In the genomic region with DNA sequence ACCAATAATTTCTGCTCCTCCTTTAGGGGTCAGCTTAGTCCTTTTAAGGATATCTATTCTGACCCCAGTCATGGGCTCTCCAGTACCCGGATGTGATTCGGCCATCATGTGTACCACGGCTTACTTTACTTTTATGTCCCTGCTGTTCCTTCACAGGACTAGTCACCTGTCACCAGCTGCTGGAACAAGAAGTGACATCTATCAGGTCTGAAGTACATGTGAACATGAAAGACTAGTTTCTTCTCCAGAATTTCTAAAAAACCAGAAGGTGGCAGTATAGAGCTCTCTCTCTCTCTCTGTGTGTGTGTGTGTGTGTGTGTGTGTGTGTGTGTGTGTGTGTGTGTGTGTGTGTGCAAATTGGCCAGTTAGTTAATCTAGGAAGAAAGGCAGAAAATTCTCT, we compare ENCODE assay signal across 17 mouse cellular contexts. TPM values are rescaled to one million over a fixed set of nuclear protein-coding genes. Genes with fewer than 3 reads are reported as not detected.
A peak's percentile ranks its signal among the peaks of the same experiment; 100 is the strongest.
DNase-seq lines count a peak whose midpoint lies in the region; ATAC-seq and TF ChIP-seq lines count a peak whose summit lies in the region.
"Had no signal": no experiment of that assay in that cellular context is flagged by ENCODE, and none has a peak within 500 bp of the region (broad histone marks: within the 10 kb centered on the region; RNA-seq: fewer than 3 reads in every experiment).

No protein-coding gene starts in this region.

- H3K9ac ChIP-seq in liver, adult 2 months (ENCODE audit: low read depth, low read length): peak overlapping the region; percentile 76
- no peak overlapping the region for H3K9ac ChIP-seq in CH12.LX (ENCODE audit: insufficient read depth, low read depth)
- H3K9ac ChIP-seq in intestine, postnatal 0 days (ENCODE audit: low read depth, low read length): no peak overlapping the region
- H3K9ac ChIP-seq: hindbrain, embryonic 15.5 days; lung, embryonic 15.5 days had no signal

- peak overlapping the region; percentile 31 for H3K27ac ChIP-seq in gastrocnemius, adult 2 months
- H3K27ac ChIP-seq in liver, adult 2 months (replicated peaks; ENCODE audit: insufficient read depth, low read depth, low read length): peak overlapping the region; percentile 98
- H3K27ac ChIP-seq in CH12.LX (ENCODE audit: insufficient read depth, low read depth): no peak overlapping the region
- H3K27ac ChIP-seq in intestine, postnatal 0 days (ENCODE audit: low read depth, low read length): no peak overlapping the region
- H3K27ac ChIP-seq: hindbrain, embryonic 15.5 days; lung, embryonic 15.5 days had no signal

- no peak for DNase-seq in gastrocnemius, adult 2 months
- no peak for DNase-seq in gastrocnemius, postnatal 10 days
- DNase-seq in liver, adult 2 months (ENCODE audit: extremely low read depth, low read depth, low spot score): peak; percentile 86
- DNase-seq in liver (no peak), CH12.LX (ENCODE audit: extremely low read depth) (peak; percentile 61)
- DNase-seq in right cerebral cortex, adult 18-20 months: no peak
- DNase-seq in left cerebral cortex, adult 18-20 months (ENCODE audit: low spot score in 2 of 2): no peak
- DNase-seq: adrenal gland, postnatal 36 days; cerebellum, postnatal 25 days; heart, adult 11 months; thymus, postnatal 14 days had no signal

- dilution Hi-C loops in CH12.LX (cut with MboI; ENCODE audit: extremely low pct_ligation_motif_present, extremely low pct_unique_long_range_greater_than_20kb, low sequenced_read_pairs): no loop called here

- H3K4me1 ChIP-seq in liver, adult 2 months (ENCODE audit: control insufficient read depth, insufficient read depth, low read length): peaks cover 43% of the 10 kb centered on the region
- no peaks in the 10 kb centered on the region for H3K4me1 ChIP-seq in CH12.LX (ENCODE audit: control insufficient read depth in 1 of 2, insufficient read depth in 2 of 2)
- H3K4me1 ChIP-seq in intestine, postnatal 0 days (replicated peaks; ENCODE audit: control insufficient read depth, insufficient read depth, low read length): peaks cover 2% of the 10 kb centered on the region; the same call in 1 of the 2 replicates

- in situ Hi-C loops in CH12.LX (cut with MboI; ENCODE audit: low pct_ligation_motif_present, low pct_unique_long_range_greater_than_20kb, low sequenced_read_pairs): no loop called here

- TF ChIP-seq RAD21 in CH12.LX (IDR thresholded peaks at IDR 0.05; ENCODE audit: low read depth, low read length): peak; percentile 53

- peak; percentile 45; the same call in 1 of the 2 replicates for TF ChIP-seq CTCF in gastrocnemius, adult 2 months (IDR thresholded peaks at IDR 0.05)
- 0 out of 2 replicates have a peak, but pooled peaks have one; percentile 9 for TF ChIP-seq CTCF in liver, adult 2 months (IDR thresholded peaks at IDR 0.05; ENCODE audit: low read depth, low read length)
- TF ChIP-seq CTCF in CH12.LX (conservative IDR thresholded peaks at IDR 0.05 in 1 of 2, IDR thresholded peaks at IDR 0.05 in 1 of 2; ENCODE audit: low read depth in 2 of 2, low read length in 2 of 2): peak; percentile 11 to 83; a peak in 3 of 4 replicates
- TF ChIP-seq CTCF in intestine, postnatal 0 days (IDR thresholded peaks at IDR 0.05; ENCODE audit: low read depth): peak; percentile 72

- peaks cover 4% of the 10 kb centered on the region; the same call in 1 of the 2 replicates for H3K79me2 ChIP-seq in liver, adult 2 months (ENCODE audit: control insufficient read depth, insufficient read depth, low read length)
- no peaks in the 10 kb centered on the region for H3K79me2 ChIP-seq in CH12.LX (replicated peaks; ENCODE audit: control insufficient read depth, extremely low read depth, insufficient read depth, poor library complexity, severe bottlenecking)

- intact Hi-C loops in gastrocnemius, adult 2 months (cut with DNase I): loop anchor here (2.0 to 5.0 kb wide), 2 partner anchors 37 to 70 kb away; no protein-coding TSS in a partner anchor

- H3K36me3 ChIP-seq in liver, adult 2 months (ENCODE audit: control insufficient read depth, insufficient read depth, low read length): peaks cover 15% of the 10 kb centered on the region
- H3K36me3 ChIP-seq in CH12.LX (replicated peaks in 1 of 2; ENCODE audit: control insufficient read depth in 1 of 2, insufficient read depth in 1 of 2, low read length in 1 of 2): no peaks in the 10 kb centered on the region
- no peaks in the 10 kb centered on the region for H3K36me3 ChIP-seq in intestine, postnatal 0 days (ENCODE audit: control insufficient read depth, insufficient read depth)
- H3K36me3 ChIP-seq: hindbrain, embryonic 15.5 days; lung, embryonic 15.5 days had no signal

- TF ChIP-seq EP300 in CH12.LX (IDR thresholded peaks at IDR 0.05; ENCODE audit: low read length): no peak

- TF ChIP-seq POLR2A in liver, adult 2 months (IDR thresholded peaks at IDR 0.05; ENCODE audit: extremely low read depth, insufficient read depth, low read length): no peak
- no peak for TF ChIP-seq POLR2A in CH12.LX (IDR thresholded peaks at IDR 0.05; ENCODE audit: low read depth, low read length)

- ATAC-seq in intestine, postnatal 0 days: no peak

- WGBS in liver, adult 2 months: 55% methylated on average over 3 of the region's 3 CpGs
- WGBS in intestine, postnatal 0 days: 85% methylated on average over 3 of the region's 3 CpGs

- no peaks in the 10 kb centered on the region for H3K9me3 ChIP-seq in CH12.LX (replicated peaks; ENCODE audit: low read length)
- no peaks in the 10 kb centered on the region for H3K9me3 ChIP-seq in intestine, postnatal 0 days (ENCODE audit: control insufficient read depth)
- H3K9me3 ChIP-seq: hindbrain, embryonic 15.5 days; lung, embryonic 15.5 days had no signal

- no peaks in the 10 kb centered on the region for H3K27me3 ChIP-seq in liver, adult 2 months (ENCODE audit: control insufficient read depth, insufficient read depth, low read length)
- no peaks in the 10 kb centered on the region for H3K27me3 ChIP-seq in CH12.LX (replicated peaks)
- no peaks in the 10 kb centered on the region for H3K27me3 ChIP-seq in intestine, postnatal 0 days (replicated peaks; ENCODE audit: control insufficient read depth, insufficient read depth, low read length)
- H3K27me3 ChIP-seq: hindbrain, embryonic 15.5 days; lung, embryonic 15.5 days had no signal

- H3K4me2 ChIP-seq in CH12.LX (ENCODE audit: insufficient read depth, low read depth, poor library complexity, severe bottlenecking): no peak overlapping the region
- no peak overlapping the region for H3K4me2 ChIP-seq in intestine, postnatal 0 days (replicated peaks; ENCODE audit: low read depth)
- H3K4me2 ChIP-seq: hindbrain, embryonic 15.5 days; lung, embryonic 15.5 days had no signal

- no peak overlapping the region for H3K4me3 ChIP-seq in gastrocnemius, adult 2 months
- H3K4me3 ChIP-seq in liver, adult 2 months (ENCODE audit: insufficient read depth, low read depth, low read length): peak overlapping the region; percentile 6; the same call in 1 of the 2 replicates
- no peak overlapping the region for H3K4me3 ChIP-seq in CH12.LX (replicated peaks in 1 of 3; ENCODE audit: low read depth in 2 of 3, low read length in 2 of 3, poor library complexity in 1 of 3)
- no peak overlapping the region for H3K4me3 ChIP-seq in intestine, postnatal 0 days (ENCODE audit: low read depth, low read length)
- H3K4me3 ChIP-seq: hindbrain, embryonic 15.5 days; lung, embryonic 15.5 days had no signal

TF ChIP-seq in CH12.LX, 34 proteins besides CTCF, POLR2A, EP300 and RAD21:
- TF ChIP-seq MAFK (IDR thresholded peaks at IDR 0.05; ENCODE audit: insufficient replicate concordance, low read length): no peak
- peak; percentile 79 for TF ChIP-seq SMC3 (IDR thresholded peaks at IDR 0.05; ENCODE audit: low read depth, low read length)
- no peak for TF ChIP-seq E2F4 (IDR thresholded peaks at IDR 0.05; ENCODE audit: insufficient replicate concordance, low read depth, low read length)
- no peak for TF ChIP-seq RCOR1 (conservative IDR thresholded peaks at IDR 0.05; ENCODE audit: low read depth, low read length)
- no peak for TF ChIP-seq MAZ (IDR thresholded peaks at IDR 0.05; ENCODE audit: low read depth, low read length)
- TF ChIP-seq CHD1 (IDR thresholded peaks at IDR 0.05; ENCODE audit: low read depth, low read length): no peak
- no peak for TF ChIP-seq ETS1 (conservative IDR thresholded peaks at IDR 0.05; ENCODE audit: low read depth, low read length)

RNA-seq across cellular contexts. Expression of gene Adh1, which starts 20.4 kb away (rescaled TPM):
- 10 to 100 TPM; 19.3 to 27.8 TPM for total RNA-seq in gastrocnemius, adult 2 months (2021)
- 10 to 100 TPM; 24.6 to 58.4 TPM for total RNA-seq in gastrocnemius, postnatal 10 days (2021)
- total RNA-seq in liver, adult 2 months (2014; rRNA removed): 2,711 and 3,373 TPM in 2 replicates
- polyA plus RNA-seq in liver, adult 2 months (2012; rRNA removed): 3,177 and 3,191 TPM in 2 replicates
- total RNA-seq in CH12.LX (2012; rRNA removed): 0.13 TPM in 1 of 2 replicates, not detected in the other
- not detected in 2 replicates for total RNA-seq in CH12.LX (2014; rRNA removed)
- polyA plus RNA-seq in CH12.LX (2012; ENCODE audit: insufficient read length, low read depth): not detected in 2 replicates
- polyA plus RNA-seq in intestine, postnatal 0 days (2015; fragmentation: Nextera tagmentation; extraction: Ambion mirVana): 101 and 113 TPM in 2 replicates
- under 1 TPM; 0.60 to 0.96 TPM for total RNA-seq in left cerebral cortex, adult 18-20 months (2021)

RNA-seq across cellular contexts. Expression of gene Adh7, which starts 22.9 kb away (rescaled TPM):
- under 1 TPM; 0.48 to 0.53 TPM for total RNA-seq in gastrocnemius, adult 2 months (2021)
- total RNA-seq in gastrocnemius, postnatal 10 days (2021): under 1 TPM; 0.20 to 0.28 TPM
- 1.2 and 1.5 TPM in 2 replicates for total RNA-seq in liver, adult 2 months (2014; rRNA removed)
- polyA plus RNA-seq in liver, adult 2 months (2012; rRNA removed): 0.40 and 1.7 TPM in 2 replicates
- not detected in 2 replicates for total RNA-seq in CH12.LX (2012; rRNA removed)
- total RNA-seq in CH12.LX (2014; rRNA removed): not detected in 2 replicates
- not detected in 2 replicates for polyA plus RNA-seq in CH12.LX (2012; ENCODE audit: insufficient read length, low read depth)
- polyA plus RNA-seq in intestine, postnatal 0 days (2015; fragmentation: Nextera tagmentation; extraction: Ambion mirVana): 0.31 and 0.64 TPM in 2 replicates
- total RNA-seq in left cerebral cortex, adult 18-20 months (2021): not detected

RNA-seq across cellular contexts. Expression of gene 4930579F01Rik, which starts 46.8 kb away (rescaled TPM):
- total RNA-seq in gastrocnemius, adult 2 months (2021): not detected
- not detected for total RNA-seq in gastrocnemius, postnatal 10 days (2021)
- total RNA-seq in liver, adult 2 months (2014; rRNA removed): not detected in 2 replicates
- not detected in 2 replicates for polyA plus RNA-seq in liver, adult 2 months (2012; rRNA removed)
- not detected in 2 replicates for total RNA-seq in CH12.LX (2012; rRNA removed)
- total RNA-seq in CH12.LX (2014; rRNA removed): not detected in 2 replicates
- not detected in 2 replicates for polyA plus RNA-seq in CH12.LX (2012; ENCODE audit: insufficient read length, low read depth)
- 0.09 and 0.10 TPM in 2 replicates for polyA plus RNA-seq in intestine, postnatal 0 days (2015; fragmentation: Nextera tagmentation; extraction: Ambion mirVana)
- total RNA-seq in left cerebral cortex, adult 18-20 months (2021): not detected
- total RNA-seq: adrenal gland, postnatal 36 days; ES-E14; left cerebral cortex, postnatal 14 days had no signal
- polyA plus RNA-seq: neural tube, embryonic 11.5 days had no signal

Comparison
In these comparisons a context has a peak if more than half of its experiments do, and no peak if none do; other contexts are left out.
1. DNase-seq: peak in liver, adult 2 months (single experiment) and CH12.LX (single experiment); none in gastrocnemius, adult 2 months (single experiment), gastrocnemius, postnatal 10 days (single experiment), liver (single experiment), right cerebral cortex, adult 18-20 months (single experiment) and left cerebral cortex, adult 18-20 months (0 of 2).
2. H3K27ac ChIP-seq: peak in gastrocnemius, adult 2 months (single experiment) and liver, adult 2 months (single experiment); none in CH12.LX (single experiment) and intestine, postnatal 0 days (single experiment).
3. CTCF ChIP-seq: peak in every context shown above with its lines; median percentile 72 in intestine, postnatal 0 days; 47 in CH12.LX; 45 in gastrocnemius, adult 2 months; 9 in liver, adult 2 months.
4. RNA of gene Adh1, which starts 20.4 kb away (total RNA-seq): 2,711 to 3,373 TPM in liver, adult 2 months; 24.6 to 58.4 TPM in gastrocnemius, postnatal 10 days, 19.3 to 27.8 TPM in gastrocnemius, adult 2 months, 0.60 to 0.96 TPM in left cerebral cortex, adult 18-20 months and 0.13 TPM in CH12.LX; every median in the first group is over 10 times any median in the second.